Mouse (Mus musculus) large intestine, adult 2 months (tissue): ENCODE measurements around the gene Hhat. TPM values are rescaled to one million over a fixed set of nuclear protein-coding genes. Genes with fewer than 3 reads are reported as not detected.

Experiments
- DNase-seq: peaks from one replicate; pipeline ENCODE4 v3.0.0-alpha.2; 2012; ENCODE audit warnings: low read depth, low spot score
- WGBS: fragments of 180-500 bp; shearing (Covaris S2); methylation state at CpG from one replicate; pipeline ENCODE4 v1.1.7; 2018; 5-methylcytosine and 5-hydroxymethylcytosine counted together
- polyA plus RNA-seq: library from polyadenylated mRNA; depleted of rRNA; stranded (reverse); fragments of >200 nt; gene quantifications from 2 replicates; pipeline ENCODE4 v1.2.3, GENCODE M21; 2012; rRNA removed

Hhat gene
- 1.8 and 2.5 TPM in 2 replicates for polyA plus RNA-seq

- DNase-seq: no peak
- under 1% methylated on average over 70 of the region's 70 CpGs for WGBS
Measured at GRCm38 (mm10) chr1:192770495-192771331, at the start of gene Hhat. Gene Hhat (minus strand): TSS chr1:192771223.

GRCm38 (mm10) chr1:192818334-192818733 lies 47.3 kb upstream of the Hhat start:
- no peak for DNase-seq
- 87% methylated on average over 5 of the region's 5 CpGs for WGBS

GRCm38 (mm10) chr1:192815789-192816188 lies 44.8 kb upstream of the Hhat start:
- 37% methylated on average over 2 of the region's 2 CpGs for WGBS
- no peak for DNase-seq

GRCm38 (mm10) chr1:192814700-192815099 lies 43.7 kb upstream of the Hhat start:
- DNase-seq: no peak
- 83% methylated on average over 3 of the region's 3 CpGs for WGBS

GRCm38 (mm10) chr1:192812758-192813157 lies 41.7 kb upstream of the Hhat start:
- DNase-seq: peak; percentile 52
- WGBS: 45% methylated on average over 9 of the region's 9 CpGs

GRCm38 (mm10) chr1:192812290-192812689 lies 41.3 kb upstream of the Hhat start:
- 65% methylated on average over 5 of the region's 5 CpGs for WGBS

GRCm38 (mm10) chr1:192806168-192807157 lies 35.4 kb upstream of the Hhat start:
- no peak for DNase-seq
- 67% methylated on average over 10 of the region's 10 CpGs for WGBS

More at GRCm38 (mm10) chr1:192812290-192812689, 41.3 kb upstream of the Hhat start:
- DNase-seq: no peak

GRCm38 (mm10) chr1:192800338-192800737 lies 29.3 kb upstream of the Hhat start:
- WGBS: 66% methylated on average over 8 of the region's 8 CpGs
- DNase-seq: no peak

- DNase-seq: no peak
- WGBS: 77% methylated on average over 10 of the region's 10 CpGs
Measured at GRCm38 (mm10) chr1:192799165-192799991, 28.4 kb upstream of the Hhat start.

GRCm38 (mm10) chr1:192798212-192799164 lies 27.5 kb upstream of the Hhat start:
- no peak for DNase-seq
- 67% methylated on average over 16 of the region's 16 CpGs for WGBS

- DNase-seq: no peak
- WGBS: 89% methylated on average over 3 of the region's 3 CpGs
Measured at GRCm38 (mm10) chr1:192797011-192797274, 25.9 kb upstream of the Hhat start.

- no peak for DNase-seq
- WGBS: 49% methylated on average over 19 of the region's 21 CpGs
Measured at GRCm38 (mm10) chr1:192796201-192797010, 25.4 kb upstream of the Hhat start.

- no peak for DNase-seq
- 62% methylated on average over 9 of the region's 9 CpGs for WGBS
Measured at GRCm38 (mm10) chr1:192794957-192795745, 24.1 kb upstream of the Hhat start.

GRCm38 (mm10) chr1:192791897-192792361 lies 20.9 kb upstream of the Hhat start:
- 19% methylated on average over 7 of the region's 7 CpGs for WGBS
- DNase-seq: no peak

GRCm38 (mm10) chr1:192790442-192790841 lies 19.4 kb upstream of the Hhat start:
- no peak for DNase-seq
- WGBS: 87% methylated on average over 4 of the region's 4 CpGs

- WGBS: 78% methylated on average over 11 of the region's 11 CpGs
- DNase-seq: no peak
Measured at GRCm38 (mm10) chr1:192789828-192790227, 18.8 kb upstream of the Hhat start.

- DNase-seq: no peak
- 64% methylated on average over 10 of the region's 10 CpGs for WGBS
Measured at GRCm38 (mm10) chr1:192789111-192789522, 18.1 kb upstream of the Hhat start.
